ENCODE assay signal across 20 mouse cellular contexts in genomic region chr5:118946994-118947393, GRCm38 (mm10).
DNase-seq lines count a peak whose midpoint lies in the region; ATAC-seq and TF ChIP-seq lines count a peak whose summit lies in the region.
"Had no signal": no experiment of that assay in that cellular context is flagged by ENCODE, and none has a peak within 500 bp of the region (broad histone marks: within the 10 kb centered on the region; RNA-seq: fewer than 3 reads in every experiment).

No protein-coding gene starts in this region.

- no peak for TF ChIP-seq POLR2A in brain, embryonic 14.5 days (IDR thresholded peaks at IDR 0.05; ENCODE audit: borderline replicate concordance, extremely low read depth, insufficient read depth, insufficient read length, poor library complexity, severe bottlenecking)

- 2% methylated on average over 2 of the region's 2 CpGs for WGBS in midbrain, embryonic 11.5 days
- WGBS in midbrain, postnatal 0 days = 21% methylated on average over 2 of the region's 2 CpGs

- no peak for TF ChIP-seq CTCF in midbrain, postnatal 0 days (IDR thresholded peaks at IDR 0.05)
- no peak for TF ChIP-seq CTCF in brain, embryonic 14.5 days (IDR thresholded peaks at IDR 0.05; ENCODE audit: borderline replicate concordance, extremely low read depth, insufficient read depth, insufficient read length)

- ATAC-seq in midbrain, embryonic 11.5 days (ENCODE audit: low FRiP score) = no peak
- ATAC-seq in midbrain, postnatal 0 days (ENCODE audit: low FRiP score) = no peak
- ATAC-seq in megakaryocyte progenitor cell, adult 5-6 weeks (replicated peaks; ENCODE audit: poor library complexity) = no peak
- ATAC-seq: forebrain, embryonic 15.5 days; intestine, embryonic 16.5 days had no signal

- no peaks in the 10 kb centered on the region for H3K9me3 ChIP-seq in midbrain, embryonic 11.5 days (ENCODE audit: control insufficient read depth, low read length)
- H3K9me3 ChIP-seq in midbrain, postnatal 0 days (ENCODE audit: low read length) = no peaks in the 10 kb centered on the region
- H3K9me3 ChIP-seq: forebrain, embryonic 15.5 days; heart, embryonic 13.5 days had no signal

- H3K4me2 ChIP-seq in midbrain, embryonic 11.5 days = no peak overlapping the region
- no peak overlapping the region for H3K4me2 ChIP-seq in midbrain, postnatal 0 days (ENCODE audit: low read depth, low read length, poor library complexity, severe bottlenecking)
- H3K4me2 ChIP-seq: forebrain, embryonic 15.5 days; hindbrain, embryonic 14.5 days had no signal

- H3K27ac ChIP-seq in midbrain, embryonic 11.5 days (ENCODE audit: low read depth, low read length) = no peak overlapping the region
- H3K27ac ChIP-seq in midbrain, postnatal 0 days (ENCODE audit: low read depth, low read length) = no peak overlapping the region
- H3K27ac ChIP-seq: gastrocnemius, adult 2 months; heart, embryonic 13.5 days had no signal

- H3K27me3 ChIP-seq in midbrain, embryonic 11.5 days (ENCODE audit: control insufficient read depth, insufficient read depth, low read length) = peaks cover 10% of the 10 kb centered on the region
- no peaks in the 10 kb centered on the region for H3K27me3 ChIP-seq in midbrain, postnatal 0 days (ENCODE audit: insufficient read depth, low read length)
- H3K27me3 ChIP-seq: forebrain, embryonic 15.5 days had no signal

- peak; percentile 44 for DNase-seq in embryo, embryonic 10.5 days (ENCODE audit: low spot score)
- no peak for DNase-seq in embryo, embryonic 9.5 days (ENCODE audit: extremely low spot score)
- DNase-seq in midbrain, embryonic 11.5 days (ENCODE audit: low spot score, missing footprints) = peak; percentile 84
- DNase-seq in midbrain, postnatal 0 days (ENCODE audit: low spot score) = no peak
- peak; percentile 12 for DNase-seq in brain, embryonic 14.5 days (ENCODE audit: low read depth)
- DNase-seq in forelimb bud, embryonic 11.5 days (ENCODE audit: low read depth, low spot score) = peak; percentile 27
- no peak for DNase-seq in frontal cortex, postnatal 25 days (ENCODE audit: low spot score in 2 of 2)
- DNase-seq: adrenal gland, postnatal 10 days; cerebellum, adult 11-12 months; cerebellum, adult 9-10 months; cerebellum, postnatal 36 days; gastrocnemius, adult 2 months; gastrocnemius, postnatal 25 days; heart, postnatal 36 days; kidney, adult 8-10 months had no signal

- H3K9ac ChIP-seq in midbrain, embryonic 11.5 days (ENCODE audit: low read length) = no peak overlapping the region
- no peak overlapping the region for H3K9ac ChIP-seq in midbrain, postnatal 0 days (replicated peaks; ENCODE audit: low read length, poor library complexity, severe bottlenecking)
- H3K9ac ChIP-seq: forebrain, embryonic 15.5 days; heart, embryonic 13.5 days; hindbrain, embryonic 14.5 days had no signal

- no peaks in the 10 kb centered on the region for H3K36me3 ChIP-seq in midbrain, embryonic 11.5 days (ENCODE audit: control insufficient read depth, insufficient read depth, low read length)
- no peaks in the 10 kb centered on the region for H3K36me3 ChIP-seq in midbrain, postnatal 0 days (ENCODE audit: insufficient read depth, low read length)
- H3K36me3 ChIP-seq: forebrain, embryonic 15.5 days; heart, embryonic 13.5 days had no signal

- H3K4me1 ChIP-seq in midbrain, embryonic 11.5 days (ENCODE audit: control insufficient read depth, insufficient read depth, low read length) = peaks cover 15% of the 10 kb centered on the region
- peaks cover 10% of the 10 kb centered on the region; the same call in 1 of the 2 replicates for H3K4me1 ChIP-seq in midbrain, postnatal 0 days (ENCODE audit: insufficient read depth, low read length)

- no peak overlapping the region for H3K4me3 ChIP-seq in midbrain, embryonic 11.5 days (ENCODE audit: low read depth, low read length)
- H3K4me3 ChIP-seq in midbrain, postnatal 0 days (ENCODE audit: low read depth, low read length) = no peak overlapping the region
- H3K4me3 ChIP-seq: forebrain, embryonic 15.5 days; gastrocnemius, adult 2 months; heart, embryonic 13.5 days had no signal

Comparison
In these comparisons a context has a peak if more than half of its experiments do, and no peak if none do; other contexts are left out.
1. DNase-seq: peak in embryo, embryonic 10.5 days (single experiment), midbrain, embryonic 11.5 days (single experiment), brain, embryonic 14.5 days (single experiment) and forelimb bud, embryonic 11.5 days (single experiment); none in embryo, embryonic 9.5 days (single experiment), midbrain, postnatal 0 days (single experiment) and frontal cortex, postnatal 25 days (0 of 2).